Mouse (Mus musculus) testis, adult 2 months (tissue): ENCODE measurements at regions not wholly inside any gene's neighbourhood (a gene's known extent, or its start where the extent isn't known, plus 50 kb on each side); places are given as distances from the start of the nearest gene placed in this dataset.

Experiments
- CTCF ChIP-seq: fragments of 200-500 bp; IDR thresholded peaks from 2 replicates; pipeline ENCODE4 v1.5.1; 2012; ENCODE audit warnings: low read depth, mild to moderate bottlenecking, inconsistent platforms, low read length, moderate library complexity; ENCODE audit not compliant: control insufficient read depth, insufficient read depth, insufficient replicate concordance
- POLR2A ChIP-seq: fragments of 200-500 bp; IDR thresholded peaks from 2 replicates; pipeline ENCODE4 v1.6.1; 2012; ENCODE audit warnings: low read depth, mild to moderate bottlenecking, inconsistent platforms, low read length, moderate library complexity; ENCODE audit not compliant: control insufficient read depth

DNA sequence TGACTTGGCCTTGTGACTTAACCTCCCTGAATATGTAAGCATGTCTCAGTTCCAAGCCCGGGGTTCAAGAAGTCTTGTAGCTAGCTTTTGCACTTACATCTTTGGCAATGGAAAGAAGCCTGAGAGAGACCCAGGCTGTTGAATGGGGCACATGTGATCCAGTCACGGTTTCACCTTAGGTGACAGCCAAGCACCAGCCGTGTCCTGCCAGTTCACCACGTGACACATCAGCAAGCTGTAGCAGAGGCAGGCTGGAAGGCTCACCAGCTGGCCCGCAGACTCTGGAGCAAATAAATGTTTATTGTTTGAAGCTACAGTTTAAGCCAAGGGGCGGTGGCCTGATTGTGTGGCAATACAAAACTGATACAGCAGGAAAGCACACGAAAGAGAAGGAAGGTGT is 89.3 kb upstream of the Sertad2 start:
- TF ChIP-seq CTCF = no peak
- TF ChIP-seq POLR2A = no peak
